Mouse (Mus musculus) Patski (cell line): ENCODE data around the gene Popdc3. TPM values are rescaled to one million over a fixed set of nuclear protein-coding genes. Genes with fewer than 3 reads are reported as not detected.
A peak's percentile ranks its signal among the peaks of the same experiment; 100 is the strongest.

ENCODE experiments used
- ATAC-seq: fragments of 100-300 bp; one replicate; pipeline ENCODE4 v1.8.0; 2021
- CTCF ChIA-PET: fragments of 350-600 bp; sonication (Branson Sonifier 250); formaldehyde crosslinking; loops from one replicate; lab custom pipeline; 2022; ENCODE audit warnings: inconsistent platforms; lab: Charles Lee
- POLR2A ChIA-PET: fragments of 350-600 bp; sonication (Branson Sonifier 250); formaldehyde crosslinking; loops from one replicate; lab custom pipeline; 2022; ENCODE audit warnings: antibody characterized with exemption, inconsistent platforms; lab: Charles Lee
- DNase-seq: peaks from one replicate; pipeline ENCODE4 v3.0.0-alpha.2; 2011; ENCODE audit warnings: low read depth, low spot score
- H3K27me3 ChIP-seq: fragments of 371-371 bp; one replicate; pipeline ENCODE4 v1.5.1; 2021
- CTCF ChIP-seq: fragments of 100-300 bp; IDR thresholded peaks from one replicate; pipeline ENCODE4 v1.5.1; 2021
- in situ Hi-C: fragments of 300-500 bp; cut with MboI; formaldehyde crosslinking; loops from 3 replicates; pipeline ENCODE4 v1.11.1; 2018; ENCODE audit warnings: low pct_unique_long_range_greater_than_20kb, mixed read lengths
- polyA plus RNA-seq: library from polyadenylated mRNA; unstranded; gene quantifications from one replicate; pipeline ENCODE4 v1.2.3, GENCODE M21; 2021

The Popdc3 gene
- polyA plus RNA-seq, 1 experiment from 2014 or later: 9.9 TPM

DNA sequence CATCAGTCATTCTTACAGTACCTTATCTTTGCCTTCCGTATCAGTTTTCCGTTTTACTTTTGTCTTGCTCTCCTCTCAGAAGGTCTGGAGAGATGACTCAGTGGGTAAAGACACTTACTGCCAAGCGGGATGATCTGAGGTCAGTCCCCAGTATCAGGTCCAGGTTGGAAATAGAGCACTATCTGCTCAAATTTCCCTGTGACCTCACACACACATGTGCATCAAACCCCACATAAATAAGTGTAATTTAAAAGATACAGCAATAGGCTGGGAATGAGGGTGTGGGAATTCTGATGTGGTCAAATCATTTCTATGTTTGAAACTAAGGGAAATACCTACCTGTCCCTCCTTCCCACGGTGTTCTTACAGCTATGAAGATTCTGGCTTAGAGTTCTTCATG, 121.6 kb downstream of the Popdc3 start:
- ChIA-PET POLR2A (no interaction called here), CTCF (no interaction called here)
- ATAC-seq (no peak), DNase-seq (no peak)
- no peak for TF ChIP-seq CTCF
- H3K27me3 ChIP-seq: no peaks in the 10 kb centered on the region
- in situ Hi-C loops: no loop called here

DNA sequence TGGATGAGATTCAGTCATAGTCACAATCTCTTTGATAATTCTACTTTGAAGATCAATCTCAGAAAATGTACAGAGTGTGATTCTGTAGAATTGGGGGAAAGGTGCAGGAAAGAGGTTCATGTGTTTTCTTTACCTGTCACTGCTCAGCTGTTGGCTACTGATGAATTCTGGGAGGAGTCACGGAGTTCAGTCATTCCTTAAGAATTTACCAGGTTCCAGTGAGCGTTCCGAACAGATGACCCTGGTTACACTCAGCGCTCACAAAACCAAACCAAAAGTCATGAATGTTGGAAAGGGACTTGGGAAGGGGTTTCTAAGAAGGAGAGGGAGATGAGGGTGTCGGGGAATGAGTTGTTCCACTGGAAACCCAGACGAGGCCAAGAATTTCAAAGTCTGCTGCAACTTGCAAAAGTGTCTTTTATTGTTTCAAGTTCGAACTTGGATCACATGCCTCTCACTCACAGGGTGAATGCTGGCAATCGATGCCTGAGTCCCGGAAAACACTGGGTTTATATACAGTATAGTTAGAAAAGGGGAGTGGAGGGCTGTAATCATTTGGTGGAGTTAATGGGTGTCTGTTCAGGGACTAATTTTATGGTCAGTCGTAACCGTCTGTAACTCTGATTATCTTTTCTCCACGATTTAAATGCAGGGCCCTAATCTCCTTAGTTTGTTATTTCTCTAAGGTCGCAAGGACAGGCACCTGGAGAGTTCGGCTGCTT, 125.6 kb downstream of the Popdc3 start:
- ChIA-PET POLR2A (no interaction called here), CTCF (no interaction called here)
- no peak for TF ChIP-seq CTCF
- in situ Hi-C loops: no loop called here
- ATAC-seq (peak; percentile 74), DNase-seq (peak; percentile 28)
- H3K27me3 ChIP-seq: no peaks in the 10 kb centered on the region

- CTCF ChIA-PET: no interaction called here
- in situ Hi-C loops: no loop called here
- H3K27me3 ChIP-seq: no peaks in the 10 kb centered on the region
- no peak for TF ChIP-seq CTCF
- POLR2A ChIA-PET: no interaction called here
- DNase-seq: no peak
- ATAC-seq: no peak
These were observed 127.3 kb downstream of the Popdc3 start for GRCm38 (mm10) chr10:45305173-45305572.

GRCm38 (mm10) chr10:45311129-45311528, 133.2 kb downstream of the Popdc3 start:
- in situ Hi-C loops: no loop called here
- DNase-seq (no peak), ATAC-seq (no peak)
- no peak for TF ChIP-seq CTCF
- POLR2A ChIA-PET: no interaction called here
- CTCF ChIA-PET: interaction anchor here (1.3 kb wide), 1 partner anchor 11 kb away, joined by 4 read pairs; no protein-coding TSS in a partner anchor
- no peaks in the 10 kb centered on the region for H3K27me3 ChIP-seq

DNA sequence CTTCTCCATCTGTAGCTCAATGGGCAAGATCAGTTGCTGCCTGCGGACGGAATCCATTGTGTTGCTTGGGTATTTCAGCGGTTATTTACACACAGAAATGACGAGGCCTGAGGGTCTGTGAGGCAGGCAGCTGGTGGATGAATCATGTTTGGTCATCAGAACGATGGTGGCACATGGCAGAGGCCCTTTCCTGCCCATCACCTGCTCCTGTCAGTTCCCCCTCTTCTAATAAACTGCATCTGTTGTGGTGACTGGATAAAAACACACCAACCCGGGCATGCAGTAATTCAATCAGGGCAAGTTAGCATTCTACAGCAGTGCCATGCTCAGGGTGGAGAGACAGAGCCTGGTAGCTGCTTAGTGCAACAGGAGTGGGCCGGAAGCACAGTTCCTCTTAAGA, 133.7 kb downstream of the Popdc3 start:
- CTCF ChIA-PET: interaction anchor here (1.3 kb wide), 1 partner anchor 10 kb away, joined by 4 read pairs; no protein-coding TSS in a partner anchor
- in situ Hi-C loops: no loop called here
- no peak for ATAC-seq
- H3K27me3 ChIP-seq: no peaks in the 10 kb centered on the region
- no peak for TF ChIP-seq CTCF
- DNase-seq: no peak
- POLR2A ChIA-PET: no interaction called here

DNA sequence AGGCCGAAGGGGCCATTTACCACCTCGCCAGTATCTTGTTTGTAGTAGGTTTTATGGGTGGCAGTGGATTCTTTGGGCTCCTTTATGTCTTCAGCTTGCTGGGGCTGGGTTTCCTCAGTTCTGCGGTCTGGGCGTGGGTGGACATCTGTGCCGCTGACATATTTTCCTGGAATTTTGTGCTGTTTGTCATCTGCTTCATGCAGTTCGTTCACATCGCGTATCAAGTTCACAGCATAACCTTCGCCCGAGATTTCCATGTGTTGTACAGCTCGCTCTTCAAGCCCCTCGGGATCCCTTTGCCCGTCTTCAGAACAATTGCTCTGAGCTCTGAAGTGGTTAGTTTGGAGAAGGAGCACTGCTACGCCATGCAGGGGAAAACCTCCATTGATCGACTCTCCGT, 137.0 kb downstream of the Popdc3 start:
- H3K27me3 ChIP-seq: no peaks in the 10 kb centered on the region
- TF ChIP-seq CTCF: no peak
- no peak for DNase-seq
- CTCF ChIA-PET: interaction anchor here (1.4 kb wide), 1 partner anchor 9 kb away, joined by 3 read pairs; no protein-coding TSS in a partner anchor
- in situ Hi-C loops: no loop called here
- POLR2A ChIA-PET: no interaction called here
- no peak for ATAC-seq

DNA sequence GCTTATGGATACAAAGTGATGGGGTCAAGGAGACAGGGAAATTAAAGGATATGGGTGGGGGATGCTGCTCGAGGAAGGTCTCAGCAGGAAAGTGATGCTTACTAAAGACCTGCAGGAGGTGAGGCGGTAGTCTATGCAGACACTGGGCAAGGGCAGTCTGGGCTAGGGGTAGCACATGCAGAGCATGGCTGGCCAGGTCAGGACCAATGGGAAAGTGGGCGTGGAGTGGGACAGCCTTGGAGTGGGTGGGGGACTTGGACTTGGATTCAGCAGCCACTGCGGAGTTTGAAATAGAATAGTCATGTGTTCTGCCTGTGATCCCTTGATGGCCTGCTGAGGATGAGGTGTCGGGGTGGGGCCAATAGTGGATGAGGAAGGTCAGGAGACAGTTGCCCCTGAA, 141.0 kb downstream of the Popdc3 start:
- POLR2A ChIA-PET: no interaction called here
- DNase-seq (no peak), ATAC-seq (no peak)
- no peak for TF ChIP-seq CTCF
- CTCF ChIA-PET: interaction anchor here (1.0 to 1.6 kb wide), 2 partner anchors 10 kb away, joined by 3 to 5 read pairs; no protein-coding TSS in a partner anchor
- in situ Hi-C loops: no loop called here
- H3K27me3 ChIP-seq: no peaks in the 10 kb centered on the region

DNA sequence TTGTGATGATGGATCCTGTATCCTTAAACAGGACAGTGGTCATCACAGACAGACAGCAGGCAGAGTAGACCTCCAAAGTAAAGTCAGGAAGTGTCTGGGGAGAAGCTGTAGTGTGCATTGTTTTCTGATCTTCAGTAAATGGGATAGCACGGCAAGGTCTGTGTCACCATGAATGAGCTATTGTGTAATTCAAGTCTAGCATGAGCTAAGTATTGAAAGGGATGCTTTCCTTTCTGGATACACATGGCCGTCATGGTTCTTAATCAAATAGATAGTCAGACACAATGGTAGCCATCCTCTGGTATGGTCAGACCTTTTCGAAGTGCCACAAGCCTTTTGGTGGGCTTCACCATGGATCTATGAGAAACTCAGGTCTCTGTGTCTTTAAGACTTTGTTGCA, 142.4 kb downstream of the Popdc3 start:
- in situ Hi-C loops: no loop called here
- no peak for TF ChIP-seq CTCF
- ATAC-seq: no peak
- CTCF ChIA-PET: no interaction called here
- POLR2A ChIA-PET: no interaction called here
- no peak for DNase-seq
- no peaks in the 10 kb centered on the region for H3K27me3 ChIP-seq

DNA sequence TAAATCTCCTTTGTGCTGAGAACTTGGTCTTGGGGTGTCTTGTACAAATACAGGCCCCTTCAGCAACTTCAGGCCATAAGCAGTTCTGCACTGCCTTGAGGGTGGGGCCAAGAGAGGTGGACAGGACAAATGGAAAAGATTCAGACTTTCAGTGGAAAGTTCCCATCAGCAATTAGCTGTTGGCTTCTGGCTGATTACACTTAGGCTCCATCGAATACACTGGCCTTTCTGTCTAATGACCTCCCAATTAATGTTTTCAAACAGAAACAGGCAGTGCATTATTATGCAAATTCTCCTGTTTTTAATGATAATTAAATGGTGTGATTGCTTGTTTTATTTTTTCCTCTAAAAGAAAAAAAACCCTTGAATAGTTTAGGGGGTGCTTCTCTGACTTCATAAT, 146.3 kb downstream of the Popdc3 start:
- TF ChIP-seq CTCF: no peak
- no peak for DNase-seq
- no peak for ATAC-seq
- CTCF ChIA-PET: interaction anchor here (0.7 to 1.2 kb wide), 3 partner anchors 10 to 18 kb away, joined by 3 read pairs; no protein-coding TSS in a partner anchor
- no peaks in the 10 kb centered on the region for H3K27me3 ChIP-seq
- POLR2A ChIA-PET: no interaction called here
- in situ Hi-C loops: no loop called here

DNA sequence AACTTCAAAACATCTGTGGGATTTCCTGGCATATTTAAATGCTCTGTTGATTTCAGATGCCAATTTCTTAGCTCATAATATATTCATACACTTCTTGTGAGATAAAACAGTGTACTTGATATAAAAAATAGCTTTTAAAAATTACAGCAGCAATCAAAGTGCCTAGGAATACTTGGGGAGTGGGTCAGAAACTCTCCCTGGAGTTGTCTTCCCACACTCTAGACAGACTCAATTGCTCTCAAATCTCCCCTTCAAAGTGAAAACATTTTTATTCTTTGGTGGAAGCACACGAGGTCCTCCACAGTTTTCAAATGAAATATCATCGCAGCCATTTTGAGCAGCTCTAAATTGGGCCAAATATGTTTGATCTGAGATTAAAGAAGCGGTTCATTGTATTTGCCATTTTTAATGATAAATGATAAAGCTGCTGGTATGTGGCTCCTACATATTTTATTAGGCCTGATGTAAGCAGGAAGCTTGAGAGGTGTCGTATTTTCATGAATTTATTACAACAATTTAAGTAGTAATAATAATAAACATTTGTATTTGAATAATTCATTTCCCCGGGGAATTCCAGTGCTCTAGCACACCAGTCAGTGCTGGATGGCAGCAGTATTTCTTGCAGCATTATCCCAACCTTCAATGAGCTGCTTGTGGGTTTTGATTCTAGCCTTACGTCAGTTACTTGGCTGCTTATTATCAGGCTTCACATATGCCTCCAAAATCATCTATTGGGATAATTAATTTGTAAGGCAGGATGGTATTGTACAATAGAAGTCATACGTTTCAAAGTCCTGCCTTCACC, 150.5 kb downstream of the Popdc3 start:
- in situ Hi-C loops: no loop called here
- no peak for TF ChIP-seq CTCF
- H3K27me3 ChIP-seq: peaks cover 2% of the 10 kb centered on the region
- POLR2A ChIA-PET: no interaction called here
- no peak for DNase-seq
- ATAC-seq: no peak
- CTCF ChIA-PET: interaction anchor here (0.9 kb wide), 1 partner anchor 10 kb away, joined by 3 read pairs; no protein-coding TSS in a partner anchor

DNA sequence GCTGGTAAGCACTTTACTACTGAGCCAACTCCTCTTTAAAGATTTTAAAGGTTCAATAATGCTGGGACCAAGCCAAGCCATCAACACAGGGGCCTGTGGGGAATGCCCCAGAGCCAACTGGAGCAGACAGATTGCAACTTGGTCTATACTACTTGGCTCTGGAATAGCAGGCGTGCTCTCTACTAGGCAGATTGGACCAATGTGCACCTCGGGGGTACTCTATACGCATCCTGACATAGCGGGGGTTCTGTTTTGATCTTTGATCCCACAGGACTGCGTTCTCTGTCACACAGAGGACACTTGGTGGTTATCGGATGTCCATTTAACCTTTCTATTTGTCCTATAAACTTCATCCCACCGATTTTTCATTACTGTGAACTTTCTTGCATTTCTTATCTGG, 157.0 kb downstream of the Popdc3 start:
- ChIA-PET POLR2A (interaction anchor here (0.6 kb wide), 1 partner anchor 9 kb away, joined by 4 read pairs; no protein-coding TSS in a partner anchor), CTCF (no interaction called here)
- peaks cover 14% of the 10 kb centered on the region for H3K27me3 ChIP-seq
- DNase-seq (no peak), ATAC-seq (no peak)
- TF ChIP-seq CTCF: no peak
- in situ Hi-C loops: no loop called here
